Mouse (Mus musculus): ENCODE measurements around the gene Efemp2. TPM values are rescaled to one million over a fixed set of nuclear protein-coding genes. Genes with fewer than 3 reads are reported as not detected.
A peak's percentile ranks its signal among the peaks of the same experiment; 100 is the strongest.

Gene Efemp2
- polyA plus RNA-seq, 1 experiment from 2014 or later: 46.9 TPM

GRCm38 (mm10) chr19:5529325-5530137 is 55.8 kb downstream of the Efemp2 start:
- Histone ChIP-seq H3K27ac (no peak overlapping the region), H3K36me3 (replicated peaks) (no peaks in the 10 kb centered on the region), H3K27me3 (ENCODE audit: poor library complexity, severe bottlenecking) (peaks cover 42% of the 10 kb centered on the region), H3K4me1 (peaks cover 24% of the 10 kb centered on the region), H3K9me3 (no peaks in the 10 kb centered on the region), H3K4me3 (peak overlapping the region; percentile 31)
- peak; percentile 97 for DNase-seq (ENCODE audit: extremely low spot score, low spot score)
- 18% methylated on average over 20 of the region's 20 CpGs for WGBS

DNA sequence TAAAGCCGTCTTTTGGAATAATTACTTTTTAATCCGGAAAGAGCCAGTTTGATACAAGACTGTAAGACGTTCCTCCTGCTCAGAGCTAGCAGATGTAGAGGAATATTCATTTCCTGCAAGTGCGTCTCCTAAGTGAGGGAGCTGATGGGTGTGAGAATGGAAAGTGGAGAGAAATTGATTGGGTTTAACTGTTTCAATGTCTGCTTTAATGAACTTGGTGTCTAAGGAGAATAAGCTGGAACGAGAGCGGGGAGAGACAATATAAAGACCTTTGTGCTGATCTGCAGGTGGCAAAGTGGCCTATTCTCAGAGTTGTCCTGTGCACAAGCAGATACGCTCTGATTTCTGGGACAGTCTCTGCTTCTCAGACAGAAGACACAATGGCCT is 56.4 kb downstream of the Efemp2 start:
- peaks cover 42% of the 10 kb centered on the region for H3K27me3 ChIP-seq (ENCODE audit: poor library complexity, severe bottlenecking)
- H3K4me1 ChIP-seq: peaks cover 24% of the 10 kb centered on the region
- H3K27ac ChIP-seq: no peak overlapping the region
- DNase-seq (ENCODE audit: extremely low spot score, low spot score): no peak
- H3K9me3 ChIP-seq: no peaks in the 10 kb centered on the region
- no peak overlapping the region for H3K4me3 ChIP-seq
- 48% methylated on average over 7 of the region's 7 CpGs for WGBS
- no peaks in the 10 kb centered on the region for H3K36me3 ChIP-seq (replicated peaks)

Other genes with a start within 250 kb of the Efemp2 start
- 21.3 and 22.7 TPM in 2 replicates for gene Pacs1, start 200.8 kb upstream of the Efemp2 start, polyA plus RNA-seq (2016; fragmentation: Nextera tagmentation; extraction: Ambion mirVana)
- 458 and 482 TPM in 2 replicates for gene Sf3b2, start 178.5 kb upstream of the Efemp2 start, polyA plus RNA-seq (2016; fragmentation: Nextera tagmentation; extraction: Ambion mirVana)
- 10.3 and 12.1 TPM in 2 replicates for gene Gal3st3, start 175.6 kb upstream of the Efemp2 start, polyA plus RNA-seq (2016; fragmentation: Nextera tagmentation; extraction: Ambion mirVana)
- gene Catsper1, start 138.2 kb upstream of the Efemp2 start, polyA plus RNA-seq (2016; fragmentation: Nextera tagmentation; extraction: Ambion mirVana): not detected in 2 replicates
- gene Cst6, start 124.4 kb upstream of the Efemp2 start, polyA plus RNA-seq (2016; fragmentation: Nextera tagmentation; extraction: Ambion mirVana): 0.56 TPM in 1 of 2 replicates, not detected in the other
- gene Eif1ad, start 107.2 kb upstream of the Efemp2 start, polyA plus RNA-seq (2016; fragmentation: Nextera tagmentation; extraction: Ambion mirVana): 90.6 and 95.3 TPM in 2 replicates
- gene Banf1, start 106.8 kb upstream of the Efemp2 start, polyA plus RNA-seq (2016; fragmentation: Nextera tagmentation; extraction: Ambion mirVana): 614 and 621 TPM in 2 replicates
- 96.6 and 97.6 TPM in 2 replicates for gene Sart1, start 85.3 kb upstream of the Efemp2 start, polyA plus RNA-seq (2016; fragmentation: Nextera tagmentation; extraction: Ambion mirVana)
- not detected in 2 replicates for gene Tsga10ip, start 71.4 kb upstream of the Efemp2 start, polyA plus RNA-seq (2016; fragmentation: Nextera tagmentation; extraction: Ambion mirVana)
- 198 and 208 TPM in 2 replicates for gene Drap1, start 49.0 kb upstream of the Efemp2 start, polyA plus RNA-seq (2016; fragmentation: Nextera tagmentation; extraction: Ambion mirVana)
- 42.2 and 42.3 TPM in 2 replicates for gene AI837181, start 48.8 kb upstream of the Efemp2 start, polyA plus RNA-seq (2016; fragmentation: Nextera tagmentation; extraction: Ambion mirVana)
- not detected in 2 replicates for gene Fosl1, start 26.4 kb upstream of the Efemp2 start, polyA plus RNA-seq (2016; fragmentation: Nextera tagmentation; extraction: Ambion mirVana)
- 5.5 and 6.7 TPM in 2 replicates for gene Ccdc85b, start 16.1 kb upstream of the Efemp2 start, polyA plus RNA-seq (2016; fragmentation: Nextera tagmentation; extraction: Ambion mirVana)
- gene Fibp, start 13.3 kb upstream of the Efemp2 start, polyA plus RNA-seq (2016; fragmentation: Nextera tagmentation; extraction: Ambion mirVana): 93.1 TPM in 2 replicates
- 1.1 and 1.4 TPM in 2 replicates for gene Ctsw, start 5.4 kb upstream of the Efemp2 start, polyA plus RNA-seq (2016; fragmentation: Nextera tagmentation; extraction: Ambion mirVana)
- gene Mus81, start 14.4 kb downstream of the Efemp2 start, polyA plus RNA-seq (2016; fragmentation: Nextera tagmentation; extraction: Ambion mirVana): 40.9 and 42.9 TPM in 2 replicates
- gene Cfl1, start 16.5 kb downstream of the Efemp2 start, polyA plus RNA-seq (2016; fragmentation: Nextera tagmentation; extraction: Ambion mirVana): 2,991 and 3,010 TPM in 2 replicates
- gene 1700020D05Rik, start 29.8 kb downstream of the Efemp2 start, polyA plus RNA-seq (2016; fragmentation: Nextera tagmentation; extraction: Ambion mirVana): not detected in 2 replicates
- 7.0 and 7.9 TPM in 2 replicates for gene Snx32, start 36.6 kb downstream of the Efemp2 start, polyA plus RNA-seq (2016; fragmentation: Nextera tagmentation; extraction: Ambion mirVana)
- gene Ovol1, start 86.7 kb downstream of the Efemp2 start, polyA plus RNA-seq (2016; fragmentation: Nextera tagmentation; extraction: Ambion mirVana): 0.37 and 0.52 TPM in 2 replicates
- gene Ap5b1, start 94.1 kb downstream of the Efemp2 start, polyA plus RNA-seq (2016; fragmentation: Nextera tagmentation; extraction: Ambion mirVana): 2.0 TPM in 2 replicates
- gene Rnaseh2c, start 127.9 kb downstream of the Efemp2 start, polyA plus RNA-seq (2016; fragmentation: Nextera tagmentation; extraction: Ambion mirVana): 187 and 200 TPM in 2 replicates
- gene Kat5, start 136.3 kb downstream of the Efemp2 start, polyA plus RNA-seq (2016; fragmentation: Nextera tagmentation; extraction: Ambion mirVana): 64.9 and 67.9 TPM in 2 replicates
- gene Rela, start 163.5 kb downstream of the Efemp2 start, polyA plus RNA-seq (2016; fragmentation: Nextera tagmentation; extraction: Ambion mirVana): 30.3 and 31.2 TPM in 2 replicates
- 20.9 and 21.1 TPM in 2 replicates for gene Sipa1, start 189.8 kb downstream of the Efemp2 start, polyA plus RNA-seq (2016; fragmentation: Nextera tagmentation; extraction: Ambion mirVana)
- gene Map3k11, start 214.8 kb downstream of the Efemp2 start, polyA plus RNA-seq (2016; fragmentation: Nextera tagmentation; extraction: Ambion mirVana): 26.3 and 30.1 TPM in 2 replicates
- 26.8 and 27.1 TPM in 2 replicates for gene Pcnx3, start 215.0 kb downstream of the Efemp2 start, polyA plus RNA-seq (2016; fragmentation: Nextera tagmentation; extraction: Ambion mirVana)
- 0.19 TPM in 1 of 2 replicates, not detected in the other for gene Kcnk7, start 230.4 kb downstream of the Efemp2 start, polyA plus RNA-seq (2016; fragmentation: Nextera tagmentation; extraction: Ambion mirVana)

All from forebrain, embryonic 10.5 days (tissue).